Mouse (Mus musculus) bone marrow macrophage, adult 2 months (primary cell): ENCODE measurements around the gene Cd300c.
"Not testable (repeated sequence)": the region's sequence is repeated elsewhere in the genome, so short reads cannot be mapped to it uniquely, and the experiment has no call there.

ENCODE experiments used
- CTCF ChIP-seq: IDR thresholded peaks from 2 replicates; pipeline ENCODE4 v1.5.1; 2012; ENCODE audit warnings: low read depth, mild to moderate bottlenecking, low read length, moderate library complexity
- POLR2A ChIP-seq: IDR thresholded peaks from 2 replicates; pipeline ENCODE4 v1.6.1; 2012; ENCODE audit warnings: mild to moderate bottlenecking, low read depth, low read length, borderline replicate concordance

- not testable (repeated sequence) for TF ChIP-seq POLR2A
- TF ChIP-seq CTCF, result peak; percentile 81
Measured at GRCm38 (mm10) chr11:114909538-114909937, 59.4 kb downstream of the Cd300c start.
